16 mouse cellular contexts compared by ENCODE assay signal in the genomic region with DNA sequence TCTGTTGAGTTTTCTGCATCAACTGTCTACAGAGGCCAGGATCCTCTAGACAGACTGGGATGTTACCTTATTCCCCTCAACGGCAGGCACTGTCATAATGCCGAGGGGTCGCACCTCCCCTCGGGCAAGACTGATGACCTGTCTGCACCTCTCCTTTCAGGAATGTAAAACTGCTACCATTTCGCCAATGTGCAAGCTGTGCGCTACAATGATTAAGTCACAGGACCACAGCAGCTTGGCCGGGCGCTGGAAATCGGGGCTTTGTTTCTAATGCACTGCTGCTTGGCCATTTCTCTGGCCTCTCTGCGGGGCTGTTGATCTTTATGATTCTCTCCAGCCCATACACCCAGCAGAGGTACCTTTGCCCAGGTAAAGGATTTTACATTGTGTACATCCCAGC.
"Had no signal": no experiment of that assay in that cellular context is flagged by ENCODE, and none has a peak within 500 bp of the region (broad histone marks: within the 10 kb centered on the region; RNA-seq: fewer than 3 reads in every experiment).

No protein-coding gene starts in this region.

- H3K9ac ChIP-seq: neural tube, embryonic 13.5 days; neural tube, embryonic 15.5 days; stomach, embryonic 15.5 days had no signal

- H3K4me2 ChIP-seq: neural tube, embryonic 13.5 days; neural tube, embryonic 15.5 days; stomach, embryonic 15.5 days had no signal

- H3K27ac ChIP-seq: neural tube, embryonic 13.5 days; neural tube, embryonic 15.5 days; stomach, embryonic 15.5 days; stomach, postnatal 0 days had no signal

- H3K36me3 ChIP-seq: neural tube, embryonic 13.5 days; neural tube, embryonic 15.5 days; stomach, embryonic 15.5 days had no signal

- H3K4me3 ChIP-seq: neural tube, embryonic 13.5 days; neural tube, embryonic 15.5 days; stomach, embryonic 15.5 days had no signal

- H3K9me3 ChIP-seq: neural tube, embryonic 13.5 days; neural tube, embryonic 15.5 days; stomach, embryonic 15.5 days had no signal

- H3K4me1 ChIP-seq: stomach, embryonic 15.5 days had no signal

- H3K27me3 ChIP-seq: neural tube, embryonic 13.5 days; neural tube, embryonic 15.5 days; stomach, embryonic 15.5 days had no signal

- DNase-seq: retina, postnatal 1 day; right cerebral cortex, adult 18-20 months; right cerebral cortex, postnatal 14 days; right cerebral cortex, postnatal 25 days; right cerebral cortex, postnatal 4 days; spleen, adult 18-20 months; thymus, adult 18-20 months; thymus, adult 2 months; thymus, postnatal 14 days; thymus, postnatal 25 days; thymus, postnatal 36 days; thymus, postnatal 4 days had no signal
